Comparison of ENCODE assay signal across 9 mouse cellular contexts in the genomic region with DNA sequence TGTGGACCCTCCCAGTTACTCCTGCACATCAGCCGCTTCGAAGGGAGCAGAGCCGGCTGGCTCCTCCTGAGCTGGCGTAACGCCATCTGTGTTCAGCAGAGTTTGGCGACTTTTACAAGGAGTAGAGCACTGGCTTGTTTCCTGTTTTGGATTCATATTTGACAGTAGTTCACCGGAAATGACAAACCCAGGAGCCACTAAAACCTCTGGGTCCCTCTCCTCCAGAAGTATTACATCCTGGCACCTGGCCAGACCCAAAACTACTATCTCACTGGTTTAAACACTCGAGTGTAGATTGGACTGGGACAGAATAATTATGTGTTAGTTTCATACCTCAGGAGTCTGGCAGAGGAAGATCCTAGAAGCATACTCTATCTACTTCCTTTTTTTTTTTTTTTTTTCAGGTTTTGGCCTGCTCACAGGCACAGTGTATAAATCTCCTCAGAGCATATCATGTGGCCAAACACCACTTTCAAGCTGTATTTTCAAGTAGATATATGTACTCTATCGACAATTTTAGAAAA. TPM values are rescaled to one million over a fixed set of nuclear protein-coding genes. Genes with fewer than 3 reads are reported as not detected.
DNase-seq lines count a peak whose midpoint lies in the region; ATAC-seq and TF ChIP-seq lines count a peak whose summit lies in the region.
"Had no signal": no experiment of that assay in that cellular context is flagged by ENCODE, and none has a peak within 500 bp of the region (broad histone marks: within the 10 kb centered on the region; RNA-seq: fewer than 3 reads in every experiment).

No protein-coding gene starts in this region.

- DNase-seq in left cerebral cortex, postnatal 25 days (ENCODE audit: low spot score in 2 of 2) = peak; percentile 24 to 30
- DNase-seq in left cerebral cortex, postnatal 36 days (ENCODE audit: low spot score in 2 of 2) = no peak
- peak; percentile 44 for DNase-seq in NIH3T3 (ENCODE audit: low read depth)
- DNase-seq in cerebellum, adult 8-10 months = peak; percentile 34
- peak; percentile 46 to 53 for DNase-seq in heart, postnatal 36 days
- DNase-seq in lung, postnatal 0 days (ENCODE audit: low spot score) = peak; percentile 54
- peak; percentile 18 for DNase-seq in thymus, postnatal 4 days
- DNase-seq in frontal cortex, postnatal 25 days (ENCODE audit: low spot score in 2 of 2) = no peak

- H3K4me3 ChIP-seq in lung, postnatal 0 days (ENCODE audit: low read depth, low read length) = no peak overlapping the region

- H3K27me3 ChIP-seq in lung, postnatal 0 days (replicated peaks; ENCODE audit: insufficient read depth, low read length) = no peaks in the 10 kb centered on the region

- H3K9me3 ChIP-seq in lung, postnatal 0 days (ENCODE audit: low read length) = no peaks in the 10 kb centered on the region

- peak; percentile 26 for ATAC-seq in lung, postnatal 0 days

- no peak overlapping the region for H3K27ac ChIP-seq in lung, postnatal 0 days (ENCODE audit: low read length)

- TF ChIP-seq EP300 in lung, postnatal 0 days (IDR thresholded peaks at IDR 0.05) = no peak

- no peak overlapping the region for H3K9ac ChIP-seq in lung, postnatal 0 days (replicated peaks; ENCODE audit: low read depth)

- H3K4me2 ChIP-seq in lung, postnatal 0 days (replicated peaks; ENCODE audit: low read depth, low read length) = no peak overlapping the region

- WGBS in lung, postnatal 0 days = 29% methylated on average over 9 of the region's 9 CpGs

- no peaks in the 10 kb centered on the region for H3K4me1 ChIP-seq in lung, postnatal 0 days (ENCODE audit: insufficient read depth, low read depth, low read length)

- intact Hi-C loops in left cerebral cortex, postnatal 25 days (cut with DNase I) = no loop called here
- intact Hi-C loops in left cerebral cortex, postnatal 36 days (cut with DNase I) = no loop called here
- intact Hi-C loops in heart, postnatal 36 days (cut with DNase I) = no loop called here

- no peaks in the 10 kb centered on the region for H3K36me3 ChIP-seq in lung, postnatal 0 days (ENCODE audit: insufficient read depth, low read length)

- no peak for TF ChIP-seq CTCF in lung, postnatal 0 days (IDR thresholded peaks at IDR 0.05)

RNA-seq across cellular contexts. Expression of a gene that starts 11.0 kb away (rescaled TPM):
- not detected for total RNA-seq in left cerebral cortex, postnatal 25 days (2021)
- total RNA-seq in left cerebral cortex, postnatal 36 days (2021) = not detected
- under 1 TPM; 0.44 to 0.60 TPM for total RNA-seq in heart, postnatal 36 days (2021)
- polyA plus RNA-seq in lung, postnatal 0 days (2015; fragmentation: Nextera tagmentation; extraction: Ambion mirVana) = 0.05 and 0.10 TPM in 2 replicates
- total RNA-seq: left cerebral cortex, postnatal 14 days had no signal

Comparison
In these comparisons a context has a peak if more than half of its experiments do, and no peak if none do; other contexts are left out.
1. DNase-seq: peak in left cerebral cortex, postnatal 25 days (2 of 2), NIH3T3 (single experiment), cerebellum, adult 8-10 months (single experiment), heart, postnatal 36 days (2 of 2), lung, postnatal 0 days (single experiment) and thymus, postnatal 4 days (single experiment); none in left cerebral cortex, postnatal 36 days (0 of 2) and frontal cortex, postnatal 25 days (0 of 2).